Mouse (Mus musculus) layer of hippocampus, adult 2 months (tissue): Measurements from ENCODE around the gene Zfand4. TPM values are rescaled to one million over a fixed set of nuclear protein-coding genes. Genes with fewer than 3 reads are reported as not detected.

Experiments used
- DNase-seq, 2 experiments: peaks; one replicate each; pipeline ENCODE4 v3.0.0; 2022; ENCODE audit warnings: low spot score in 2 of 2
- H3K27ac ChIP-seq: fragments of 200-600 bp; 2 replicates; pipeline ENCODE4 v1.8.1; 2022
- H3K4me3 ChIP-seq: fragments of 200-600 bp; 2 replicates; pipeline ENCODE4 v1.8.1; 2022; ENCODE audit warnings: mild to moderate bottlenecking
- CTCF ChIP-seq: fragments of 200-600 bp; conservative IDR thresholded peaks from 2 replicates; pipeline ENCODE4 v1.8.1; 2022; ENCODE audit warnings: antibody characterized with exemption, mild to moderate bottlenecking, moderate library complexity
- total RNA-seq, 2 experiments: library from RNA; stranded (reverse); gene quantifications; 2 replicates each; pipeline ENCODE4 v1.2.3; 2021

Zfand4 gene
- total RNA-seq, 2 experiments from 2014 or later: 8.0 to 8.1 TPM

- no peak for DNase-seq
- no peak overlapping the region for H3K4me3 ChIP-seq
- no peak overlapping the region for H3K27ac ChIP-seq
- TF ChIP-seq CTCF: no peak
Measured at GRCm38 (mm10) chr6:116369811-116370210, 105.8 kb downstream of the Zfand4 start.

DNA sequence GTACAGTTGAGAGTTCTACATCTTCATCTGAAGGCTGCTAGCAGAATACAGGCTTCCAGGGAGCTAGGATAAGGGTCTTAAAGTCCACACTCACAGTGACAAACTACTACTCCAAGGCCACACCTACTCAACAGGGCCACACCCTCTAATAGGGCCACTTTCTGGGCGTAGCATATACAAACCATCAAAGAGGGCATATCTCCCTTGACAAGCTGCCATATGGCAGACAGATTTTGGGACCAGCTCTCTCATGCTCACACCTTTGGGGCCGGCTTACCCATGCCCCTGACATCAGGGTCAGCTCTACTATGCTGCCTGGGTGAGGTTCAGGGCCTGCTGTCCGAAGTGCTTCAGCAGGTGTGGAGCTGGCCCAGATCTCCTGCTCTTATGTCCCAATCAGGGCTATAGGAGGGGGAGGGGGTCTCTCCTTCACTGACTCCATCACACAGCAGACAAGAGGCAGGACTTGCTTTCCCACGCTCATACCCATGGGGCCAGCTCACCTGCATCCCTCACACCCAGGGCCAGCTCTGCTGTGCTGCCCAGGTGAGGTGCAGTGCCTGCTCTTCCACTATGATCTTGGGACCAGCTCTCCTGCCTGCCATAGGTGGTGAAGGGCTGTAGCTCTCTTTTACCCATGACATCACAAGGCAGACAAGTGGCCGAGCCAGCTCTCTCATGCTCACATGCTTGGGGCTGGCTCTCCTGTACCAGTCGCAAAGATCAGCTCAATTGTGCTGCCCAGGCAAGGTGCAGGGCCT lies 106.4 kb downstream of the Zfand4 start:
- TF ChIP-seq CTCF: no peak
- no peak overlapping the region for H3K27ac ChIP-seq

DNA sequence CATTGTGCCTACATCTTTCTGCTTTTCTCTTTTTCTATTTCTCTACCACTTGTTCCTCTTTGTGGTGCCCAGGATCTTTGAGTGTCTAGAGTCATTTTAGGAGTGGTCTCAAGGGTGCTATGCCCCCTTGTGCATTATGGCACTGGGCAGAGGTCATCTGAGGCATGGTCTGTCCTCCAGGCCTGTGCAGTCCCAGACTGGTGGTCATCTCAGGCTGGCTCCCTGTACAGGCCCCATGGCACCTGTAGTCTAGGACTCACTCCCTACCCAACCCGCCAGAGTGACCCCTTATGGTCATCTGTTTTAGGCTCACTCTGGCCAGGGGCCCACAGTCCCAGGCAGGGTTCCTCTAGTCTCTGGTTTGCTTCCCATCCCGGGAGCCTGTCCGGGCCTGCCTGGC lies 107.5 kb downstream of the Zfand4 start:
- Histone ChIP-seq H3K4me3 (no peak overlapping the region), H3K27ac (no peak overlapping the region)
- no peak for TF ChIP-seq CTCF
- DNase-seq: no peak

More for the DNA sequence above, 106.4 kb downstream of the Zfand4 start:
- no peak overlapping the region for H3K4me3 ChIP-seq
- no peak for DNase-seq

DNA sequence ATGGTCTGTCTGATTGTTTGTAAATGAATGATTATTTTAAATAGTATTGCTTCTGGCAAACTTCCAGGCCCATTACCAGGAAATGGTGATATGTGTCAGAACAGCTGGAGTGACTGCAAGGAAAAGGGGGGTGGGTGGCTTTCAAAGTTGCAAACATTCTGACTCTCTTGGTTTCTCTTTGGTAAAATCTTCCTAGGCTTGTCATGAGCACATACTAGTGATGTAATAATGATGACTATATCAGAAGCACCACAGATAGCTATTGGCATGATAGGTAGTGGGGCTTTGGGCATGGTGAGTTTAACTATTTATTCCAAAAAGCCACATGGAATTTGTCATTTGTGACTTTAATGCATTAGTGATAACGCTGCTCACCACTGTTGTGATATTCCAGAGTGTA lies 110.1 kb downstream of the Zfand4 start:
- no peak for DNase-seq
- Histone ChIP-seq H3K4me3 (no peak overlapping the region), H3K27ac (no peak overlapping the region)
- no peak for TF ChIP-seq CTCF

GRCm38 (mm10) chr6:116374618-116375017 lies 110.6 kb downstream of the Zfand4 start:
- no peak overlapping the region for H3K27ac ChIP-seq
- no peak for TF ChIP-seq CTCF
- no peak for DNase-seq
- no peak overlapping the region for H3K4me3 ChIP-seq

GRCm38 (mm10) chr6:116378892-116379291 lies 114.9 kb downstream of the Zfand4 start:
- no peak overlapping the region for H3K4me3 ChIP-seq
- no peak overlapping the region for H3K27ac ChIP-seq
- TF ChIP-seq CTCF: no peak
- no peak for DNase-seq

Other genes starting within 250 kb of the Zfand4 start
- 10 to 100 TPM; 83.2 to 85.3 TPM for gene Tmcc1, start 70.7 kb upstream of the Zfand4 start, total RNA-seq
- gene Washc2, start 56.2 kb upstream of the Zfand4 start, total RNA-seq: 100 to 1,000 TPM; 106 to 109 TPM
- gene March8, start 73.8 kb downstream of the Zfand4 start, total RNA-seq: 10 to 100 TPM; 46.7 to 48.6 TPM
- gene Alox5, start 197.0 kb downstream of the Zfand4 start, total RNA-seq: 1 to 10 TPM in 1 of 2 experiments, under 1 TPM in 1; 0.77 to 1.0 TPM
- not detected for gene Olfr211, start 224.9 kb downstream of the Zfand4 start, total RNA-seq
- gene Olfr212, start 242.3 kb downstream of the Zfand4 start, total RNA-seq: not detected